22 mouse cellular contexts compared by ENCODE assay signal in genomic region chr4:136004107-136004675, GRCm38 (mm10).
"Had no signal": no experiment of that assay in that cellular context is flagged by ENCODE, and none has a peak within 500 bp of the region (broad histone marks: within the 10 kb centered on the region; RNA-seq: fewer than 3 reads in every experiment).

No protein-coding gene starts in this region.

- ATAC-seq: liver, embryonic 12.5 days had no signal

- H3K4me1 ChIP-seq: kidney, embryonic 15.5 days; limb, embryonic 10.5 days; limb, embryonic 13.5 days; liver, embryonic 15.5 days; lung, embryonic 15.5 days; neural tube, embryonic 12.5 days; neural tube, embryonic 15.5 days; stomach, embryonic 15.5 days had no signal

- H3K4me3 ChIP-seq: kidney, embryonic 15.5 days; limb, embryonic 10.5 days; limb, embryonic 13.5 days; liver, embryonic 12.5 days; liver, embryonic 15.5 days; lung, embryonic 15.5 days; neural tube, embryonic 12.5 days; neural tube, embryonic 15.5 days; stomach, embryonic 15.5 days had no signal

- DNase-seq: kidney, adult 8-10 months; kidney, postnatal 10 days; kidney, postnatal 4 days; layer of hippocampus, adult 9-11 months; liver; lung, adult 18-20 months; lung, postnatal 10 days; lung, postnatal 36 days; midbrain, embryonic 14.5 days; right cerebral cortex, adult 18-20 months; right cerebral cortex, postnatal 14 days; right cerebral cortex, postnatal 4 days; thymus, postnatal 25 days had no signal

- H3K9me3 ChIP-seq: kidney, embryonic 15.5 days; limb, embryonic 10.5 days; limb, embryonic 13.5 days; liver, embryonic 12.5 days; liver, embryonic 15.5 days; lung, embryonic 15.5 days; neural tube, embryonic 12.5 days; neural tube, embryonic 15.5 days; stomach, embryonic 15.5 days had no signal

- H3K27ac ChIP-seq: kidney, embryonic 15.5 days; limb, embryonic 10.5 days; limb, embryonic 13.5 days; liver, embryonic 12.5 days; liver, embryonic 15.5 days; lung, embryonic 15.5 days; neural tube, embryonic 12.5 days; neural tube, embryonic 15.5 days; stomach, embryonic 15.5 days had no signal

- H3K9ac ChIP-seq: kidney, embryonic 15.5 days; limb, embryonic 13.5 days; liver, embryonic 12.5 days; liver, embryonic 15.5 days; lung, embryonic 15.5 days; neural tube, embryonic 12.5 days; neural tube, embryonic 15.5 days; stomach, embryonic 15.5 days had no signal

- H3K27me3 ChIP-seq: kidney, embryonic 15.5 days; limb, embryonic 13.5 days; liver, embryonic 12.5 days; liver, embryonic 15.5 days; lung, embryonic 15.5 days; neural tube, embryonic 12.5 days; neural tube, embryonic 15.5 days; stomach, embryonic 15.5 days had no signal

- H3K4me2 ChIP-seq: kidney, embryonic 15.5 days; limb, embryonic 13.5 days; liver, embryonic 12.5 days; liver, embryonic 15.5 days; lung, embryonic 15.5 days; neural tube, embryonic 12.5 days; neural tube, embryonic 15.5 days; stomach, embryonic 15.5 days had no signal
